ENCODE assay signal across 15 mouse cellular contexts in genomic region chr5:117844611-117845010, GRCm38 (mm10).
DNase-seq lines count a peak whose midpoint lies in the region; ATAC-seq and TF ChIP-seq lines count a peak whose summit lies in the region.
"Had no signal": no experiment of that assay in that cellular context is flagged by ENCODE, and none has a peak within 500 bp of the region (broad histone marks: within the 10 kb centered on the region; RNA-seq: fewer than 3 reads in every experiment).

No protein-coding gene starts in this region.

- 13% methylated on average over 1 of the region's 1 CpGs for WGBS in intestine, embryonic 14.5 days
- WGBS in intestine, postnatal 0 days, result 29% methylated on average over 1 of the region's 1 CpGs
- WGBS in hindbrain, embryonic 12.5 days, result 39% methylated on average over 1 of the region's 1 CpGs

- dilution Hi-C loops in CH12.LX (cut with MboI; ENCODE audit: extremely low pct_ligation_motif_present, extremely low pct_unique_long_range_greater_than_20kb, low sequenced_read_pairs), result no loop called here

- no peak for TF ChIP-seq POLR2A in CH12.LX (IDR thresholded peaks at IDR 0.05; ENCODE audit: low read depth, low read length)

- H3K36me3 ChIP-seq in intestine, embryonic 14.5 days (ENCODE audit: control insufficient read depth, insufficient read depth, low read length), result no peaks in the 10 kb centered on the region
- H3K36me3 ChIP-seq in intestine, postnatal 0 days (ENCODE audit: control insufficient read depth, insufficient read depth), result no peaks in the 10 kb centered on the region
- H3K36me3 ChIP-seq in CH12.LX (replicated peaks in 1 of 2; ENCODE audit: control insufficient read depth in 1 of 2, insufficient read depth in 1 of 2, low read length in 1 of 2), result no peaks in the 10 kb centered on the region
- no peaks in the 10 kb centered on the region for H3K36me3 ChIP-seq in hindbrain, embryonic 12.5 days
- H3K36me3 ChIP-seq: embryonic facial prominence, embryonic 12.5 days had no signal

- no peak for TF ChIP-seq RAD21 in CH12.LX (IDR thresholded peaks at IDR 0.05; ENCODE audit: low read depth, low read length)

- no peak for TF ChIP-seq CTCF in intestine, postnatal 0 days (IDR thresholded peaks at IDR 0.05; ENCODE audit: low read depth)
- no peak for TF ChIP-seq CTCF in CH12.LX (conservative IDR thresholded peaks at IDR 0.05 in 1 of 2, IDR thresholded peaks at IDR 0.05 in 1 of 2; ENCODE audit: low read depth in 2 of 2, low read length in 2 of 2)
- TF ChIP-seq CTCF in left cerebral cortex, adult 2 months (IDR thresholded peaks at IDR 0.05), result no peak

- intact Hi-C loops in left cerebral cortex, adult 2 months (cut with DNase I), result no loop called here

- no peak overlapping the region for H3K27ac ChIP-seq in intestine, embryonic 14.5 days (ENCODE audit: low read depth)
- no peak overlapping the region for H3K27ac ChIP-seq in intestine, postnatal 0 days (ENCODE audit: low read depth, low read length)
- no peak overlapping the region for H3K27ac ChIP-seq in CH12.LX (ENCODE audit: insufficient read depth, low read depth)
- H3K27ac ChIP-seq in left cerebral cortex, adult 2 months, result no peak overlapping the region
- H3K27ac ChIP-seq in hindbrain, embryonic 12.5 days, result no peak overlapping the region
- H3K27ac ChIP-seq: embryonic facial prominence, embryonic 12.5 days; liver, embryonic 14.5 days had no signal

- peak; percentile 75 for DNase-seq in intestine, embryonic 14.5 days (ENCODE audit: low spot score)
- DNase-seq in CH12.LX (ENCODE audit: extremely low read depth) (peak; percentile 46), NIH3T3 (ENCODE audit: low read depth) (peak; percentile 39)
- peak; percentile 67 for DNase-seq in forelimb bud, embryonic 11.5 days (ENCODE audit: low read depth, low spot score)
- DNase-seq in left cerebral cortex, adult 2 months (ENCODE audit: extremely low spot score in 1 of 2, low spot score in 2 of 2), result no peak
- DNase-seq: cerebellum, adult 11-12 months; heart, adult 11 months; kidney, adult 2 months; midbrain, embryonic 14.5 days; thymus, postnatal 36 days had no signal

- no peak overlapping the region for H3K4me2 ChIP-seq in intestine, embryonic 14.5 days (ENCODE audit: low read length)
- no peak overlapping the region for H3K4me2 ChIP-seq in intestine, postnatal 0 days (replicated peaks; ENCODE audit: low read depth)
- no peak overlapping the region for H3K4me2 ChIP-seq in CH12.LX (ENCODE audit: insufficient read depth, low read depth, poor library complexity, severe bottlenecking)
- no peak overlapping the region for H3K4me2 ChIP-seq in hindbrain, embryonic 12.5 days (replicated peaks)
- H3K4me2 ChIP-seq: embryonic facial prominence, embryonic 12.5 days had no signal

- no peaks in the 10 kb centered on the region for H3K4me1 ChIP-seq in intestine, embryonic 14.5 days (replicated peaks; ENCODE audit: control insufficient read depth, insufficient read depth, low read length)
- H3K4me1 ChIP-seq in intestine, postnatal 0 days (replicated peaks; ENCODE audit: control insufficient read depth, insufficient read depth, low read length), result no peaks in the 10 kb centered on the region
- peaks cover 0 to 5% of the 10 kb centered on the region in 2 experiments; a peak in 1 of 4 replicates for H3K4me1 ChIP-seq in CH12.LX (ENCODE audit: control insufficient read depth in 1 of 2, insufficient read depth in 2 of 2)
- H3K4me1 ChIP-seq in hindbrain, embryonic 12.5 days, result peaks cover 15% of the 10 kb centered on the region

- ATAC-seq in intestine, embryonic 14.5 days (replicated peaks; ENCODE audit: low FRiP score, low TSS enrichment, low read depth), result no peak
- no peak for ATAC-seq in intestine, postnatal 0 days
- no peak for ATAC-seq in erythroblast, adult 5-6 weeks (replicated peaks; ENCODE audit: low FRiP score, poor library complexity, severe bottlenecking)
- ATAC-seq in hindbrain, embryonic 12.5 days (ENCODE audit: low FRiP score), result no peak

- peaks cover 50% of the 10 kb centered on the region for H3K27me3 ChIP-seq in intestine, embryonic 14.5 days (replicated peaks; ENCODE audit: control insufficient read depth, insufficient read depth, low read length)
- peaks cover 35% of the 10 kb centered on the region for H3K27me3 ChIP-seq in intestine, postnatal 0 days (replicated peaks; ENCODE audit: control insufficient read depth, insufficient read depth, low read length)
- peaks cover 6% of the 10 kb centered on the region for H3K27me3 ChIP-seq in CH12.LX (replicated peaks)
- peaks cover 61% of the 10 kb centered on the region for H3K27me3 ChIP-seq in hindbrain, embryonic 12.5 days

- H3K4me3 ChIP-seq in intestine, embryonic 14.5 days (ENCODE audit: low read depth, low read length), result no peak overlapping the region
- no peak overlapping the region for H3K4me3 ChIP-seq in intestine, postnatal 0 days (ENCODE audit: low read depth, low read length)
- no peak overlapping the region for H3K4me3 ChIP-seq in CH12.LX (replicated peaks in 1 of 3; ENCODE audit: low read depth in 2 of 3, low read length in 2 of 3, poor library complexity in 1 of 3)
- H3K4me3 ChIP-seq in left cerebral cortex, adult 2 months, result no peak overlapping the region
- H3K4me3 ChIP-seq in hindbrain, embryonic 12.5 days, result no peak overlapping the region
- H3K4me3 ChIP-seq: embryonic facial prominence, embryonic 12.5 days had no signal

- TF ChIP-seq EP300 in CH12.LX (IDR thresholded peaks at IDR 0.05; ENCODE audit: low read length), result no peak

- no peaks in the 10 kb centered on the region for H3K9me3 ChIP-seq in intestine, embryonic 14.5 days (ENCODE audit: control insufficient read depth, low read length)
- H3K9me3 ChIP-seq in intestine, postnatal 0 days (ENCODE audit: control insufficient read depth), result no peaks in the 10 kb centered on the region
- H3K9me3 ChIP-seq in CH12.LX (replicated peaks; ENCODE audit: low read length), result no peaks in the 10 kb centered on the region
- no peaks in the 10 kb centered on the region for H3K9me3 ChIP-seq in hindbrain, embryonic 12.5 days (replicated peaks)
- H3K9me3 ChIP-seq: embryonic facial prominence, embryonic 12.5 days had no signal

- H3K79me2 ChIP-seq in CH12.LX (replicated peaks; ENCODE audit: control insufficient read depth, extremely low read depth, insufficient read depth, poor library complexity, severe bottlenecking), result no peaks in the 10 kb centered on the region

- no peak overlapping the region for H3K9ac ChIP-seq in intestine, embryonic 14.5 days (ENCODE audit: low read length)
- no peak overlapping the region for H3K9ac ChIP-seq in intestine, postnatal 0 days (ENCODE audit: low read depth, low read length)
- no peak overlapping the region for H3K9ac ChIP-seq in CH12.LX (ENCODE audit: insufficient read depth, low read depth)
- no peak overlapping the region for H3K9ac ChIP-seq in hindbrain, embryonic 12.5 days
- H3K9ac ChIP-seq: embryonic facial prominence, embryonic 12.5 days; liver, embryonic 14.5 days had no signal

- in situ Hi-C loops in CH12.LX (cut with MboI; ENCODE audit: low pct_ligation_motif_present, low pct_unique_long_range_greater_than_20kb, low sequenced_read_pairs), result no loop called here

TF ChIP-seq in CH12.LX, 34 proteins besides CTCF, POLR2A, EP300 and RAD21:
- TF ChIP-seq ZMIZ1 (IDR thresholded peaks at IDR 0.05; ENCODE audit: low read depth, low read length) (no peak), SMC3 (IDR thresholded peaks at IDR 0.05; ENCODE audit: low read depth, low read length) (no peak), JUND (conservative IDR thresholded peaks at IDR 0.05; ENCODE audit: low read depth, low read length) (no peak), POLR2AphosphoS2 (IDR thresholded peaks at IDR 0.05; ENCODE audit: low read depth, low read length) (no peak), MXI1 (IDR thresholded peaks at IDR 0.05; ENCODE audit: low read depth, low read length) (peak; percentile 44; the same call in 1 of the 2 replicates), SIN3A (IDR thresholded peaks at IDR 0.05; ENCODE audit: low read length) (peak; percentile 67; the same call in 1 of the 2 replicates), E2F4 (IDR thresholded peaks at IDR 0.05; ENCODE audit: insufficient replicate concordance, low read depth, low read length) (no peak)

Comparison
In these comparisons a context has a peak if more than half of its experiments do, and no peak if none do; other contexts are left out.
1. DNase-seq: peak in intestine, embryonic 14.5 days (single experiment), CH12.LX (single experiment), NIH3T3 (single experiment) and forelimb bud, embryonic 11.5 days (single experiment); none in left cerebral cortex, adult 2 months (0 of 2).